Mouse (Mus musculus) telencephalon, adult 2 months (tissue): ENCODE measurements at regions not wholly inside any gene's neighbourhood (a gene's known extent, or its start where the extent isn't known, plus 50 kb on each side); places are given as distances from the start of the nearest gene placed in this dataset.
A peak's percentile ranks its signal among the peaks of the same experiment; 100 is the strongest.

Experiments used
- DNase-seq: peaks from one replicate; pipeline ENCODE4 v3.0.0-alpha.2; 2011; ENCODE audit warnings: low read depth, low spot score

DNA sequence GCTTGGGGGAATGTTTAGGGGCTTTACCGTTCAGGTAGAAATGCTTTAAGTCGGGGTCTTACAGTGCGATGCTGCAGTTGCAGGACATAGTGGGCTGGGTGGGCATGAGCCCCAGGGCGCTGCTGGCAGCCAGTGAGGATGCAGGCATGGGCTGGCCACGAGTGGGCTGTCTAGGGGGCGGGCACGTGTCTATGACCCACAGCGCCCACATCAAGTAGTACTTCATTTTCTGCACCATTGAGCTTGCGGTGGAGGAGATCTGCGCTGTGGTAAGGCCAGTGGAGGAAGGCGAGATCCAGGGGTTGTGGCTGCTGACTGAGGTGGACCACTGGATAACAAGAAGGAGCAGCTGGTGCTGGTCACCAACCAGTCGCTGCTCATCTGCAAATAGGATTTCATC is 52.4 kb upstream of the Olfr291 start:
- DNase-seq = no peak

DNA sequence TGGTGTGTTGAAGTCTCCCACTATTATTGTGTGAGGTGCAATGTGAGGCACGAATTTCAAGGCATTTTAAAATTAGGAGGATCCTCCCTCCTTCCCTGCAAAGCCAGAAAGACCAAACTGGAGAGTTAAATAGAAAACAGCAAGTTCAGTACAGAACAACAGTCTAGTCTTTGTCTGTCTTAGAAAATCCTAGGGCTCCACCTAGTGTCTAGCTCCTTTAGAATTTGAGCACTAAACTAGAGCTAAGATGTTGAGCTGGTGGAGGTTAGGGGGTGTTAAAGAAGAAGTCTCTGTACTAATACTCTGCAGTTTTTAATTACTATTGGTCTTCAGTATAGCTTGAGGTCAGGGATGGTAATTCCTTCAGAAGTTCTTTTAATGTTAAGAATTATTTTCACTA is 58.7 kb upstream of the Olfr291 start:
- peak; percentile 23 for DNase-seq

DNA sequence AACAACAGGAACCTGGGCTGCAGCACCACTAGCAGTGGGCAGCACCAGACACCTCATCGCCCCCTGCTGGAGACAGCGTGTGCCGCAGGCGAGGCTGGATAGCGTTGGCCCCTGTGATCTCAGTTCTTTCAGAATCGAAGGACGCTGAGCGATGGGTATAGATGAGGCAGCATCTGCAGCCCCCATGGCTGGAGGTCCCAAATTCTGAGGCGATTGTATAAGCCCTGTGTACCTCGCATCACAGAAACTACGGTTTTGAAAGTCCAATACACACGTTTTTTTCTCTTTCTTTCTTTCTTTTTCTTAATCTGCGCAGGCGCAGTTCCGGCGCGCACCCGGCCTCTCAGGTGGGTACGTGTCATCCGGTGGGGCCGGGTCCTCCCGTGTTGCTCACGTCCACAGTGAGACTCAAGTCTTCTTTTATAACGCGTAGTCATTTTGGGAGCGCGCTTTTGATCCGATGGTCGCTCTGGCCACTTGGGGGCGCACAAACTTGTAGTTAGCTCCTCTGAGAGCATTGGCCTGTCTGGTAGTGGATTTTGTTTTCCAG is 74.0 kb upstream of the Olfr291 start:
- peak; percentile 62 for DNase-seq

DNA sequence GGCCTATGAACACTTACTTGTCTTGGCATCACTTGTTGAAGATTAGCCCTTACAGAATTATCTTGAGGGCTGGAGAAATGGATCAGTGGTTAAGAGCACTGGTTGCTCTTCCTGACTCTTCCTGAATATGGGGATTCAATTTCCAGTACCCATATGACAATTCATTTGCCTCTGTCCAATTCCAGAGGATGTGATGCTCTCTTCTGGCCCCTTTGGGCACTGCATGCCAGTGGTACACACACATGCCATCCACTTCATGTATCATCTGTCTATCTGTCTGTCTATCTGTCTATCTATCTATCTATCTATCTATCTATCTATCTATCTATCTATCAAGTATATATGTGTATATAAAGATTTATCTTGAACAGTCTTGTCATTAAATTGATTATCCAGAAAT is 75.7 kb upstream of the Olfr291 start:
- DNase-seq = no peak

DNA sequence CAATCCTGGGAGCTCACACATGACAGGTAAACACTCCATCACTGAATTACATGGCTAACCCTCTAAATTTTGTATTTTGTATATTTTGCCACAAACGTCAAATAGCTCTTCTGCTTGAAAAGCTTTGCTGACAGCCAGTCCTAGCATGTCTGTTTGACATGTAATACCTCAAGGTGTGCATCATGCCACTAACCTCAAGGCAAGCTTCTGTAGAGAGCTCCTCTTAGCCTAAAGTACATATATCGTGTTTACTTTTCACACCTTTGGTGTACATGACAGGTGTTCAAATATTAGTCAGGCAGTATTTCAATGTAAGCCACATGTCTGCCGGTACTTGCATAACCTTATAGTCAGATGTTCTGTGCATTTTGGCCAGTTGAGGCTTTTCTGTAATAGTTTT is 66.5 kb upstream of the Zfand6 start:
- no peak for DNase-seq

DNA sequence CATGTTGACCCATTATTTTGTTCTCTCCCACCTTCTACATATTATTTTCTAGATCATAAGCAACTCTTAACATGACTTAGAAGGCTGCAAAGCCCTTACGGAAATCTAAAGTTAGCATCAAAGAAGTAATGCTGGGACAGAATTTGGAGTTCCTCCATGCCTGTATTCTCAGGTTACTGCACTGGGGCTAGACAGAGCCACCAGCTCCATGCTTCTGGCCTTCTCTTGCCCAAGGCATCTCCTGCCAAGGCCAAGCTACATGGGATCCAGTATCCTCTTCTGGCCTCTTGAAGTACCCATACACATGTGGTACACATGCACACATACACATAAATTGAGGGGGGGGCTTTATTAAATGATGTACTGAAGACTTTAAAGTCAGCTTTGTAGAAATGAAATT is 63.6 kb upstream of the Zfand6 start:
- no peak for DNase-seq

DNA sequence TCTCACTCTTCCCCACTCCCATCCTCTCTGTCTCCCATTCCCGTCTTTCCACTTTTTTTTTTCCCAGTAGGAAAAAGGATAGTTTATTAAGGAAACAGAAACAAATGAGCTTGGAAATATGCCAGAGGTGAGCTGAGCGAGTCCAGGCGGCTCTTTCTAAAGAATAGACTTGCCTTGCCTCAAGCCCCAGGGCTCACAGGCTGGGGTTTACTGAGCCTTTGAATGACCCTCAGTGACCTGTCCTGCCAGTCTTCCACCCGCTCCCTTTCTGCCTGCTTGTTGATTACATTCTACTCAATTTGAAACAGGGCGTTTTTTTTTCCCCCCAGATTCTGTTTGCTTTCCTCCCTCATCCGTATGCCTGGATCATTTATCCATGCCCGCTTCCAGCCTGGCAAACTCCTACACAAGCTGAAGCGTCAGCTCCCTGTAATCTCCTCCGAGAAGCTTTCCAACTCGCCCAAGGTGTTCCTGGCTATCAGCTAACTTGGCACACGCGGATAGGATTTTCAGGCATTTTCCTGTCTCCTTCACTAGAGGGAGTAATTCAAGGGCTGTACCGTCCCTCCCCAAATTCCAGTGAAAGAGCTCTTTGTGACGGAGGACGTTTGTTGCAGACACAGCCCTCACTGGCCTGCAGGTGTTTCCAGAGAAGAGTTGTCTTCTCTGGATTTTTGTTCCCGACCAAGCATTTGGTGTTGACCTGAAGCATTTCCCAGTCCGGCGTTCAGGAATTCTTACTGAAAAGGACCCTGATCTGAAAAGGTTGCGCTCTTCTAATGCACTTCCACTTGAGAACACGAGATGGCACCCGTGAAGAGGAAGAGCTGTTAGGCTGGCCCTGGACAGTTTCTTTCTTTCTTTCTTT is 59.9 kb upstream of the Zfand6 start:
- DNase-seq = peak; percentile 63

DNA sequence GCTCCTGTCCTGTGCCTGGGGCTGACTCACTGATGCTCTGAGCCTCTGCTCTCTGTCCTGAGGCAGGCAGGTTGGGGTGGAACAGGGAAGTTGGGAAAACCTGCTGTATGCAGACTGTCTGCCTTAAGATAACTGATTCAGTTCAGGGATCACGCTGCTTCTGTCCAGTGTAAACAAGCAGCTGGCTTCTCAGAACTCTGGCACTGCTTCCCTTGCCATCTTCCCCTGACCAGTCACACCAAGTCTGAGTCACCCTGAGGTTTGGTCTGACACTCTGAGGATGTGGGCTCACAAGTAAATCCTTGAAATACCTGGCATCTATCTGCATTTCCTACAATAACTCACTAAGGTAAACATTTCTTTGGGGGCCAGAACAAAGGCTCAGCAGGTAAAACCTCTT is 58.1 kb upstream of the Zfand6 start:
- no peak for DNase-seq

DNA sequence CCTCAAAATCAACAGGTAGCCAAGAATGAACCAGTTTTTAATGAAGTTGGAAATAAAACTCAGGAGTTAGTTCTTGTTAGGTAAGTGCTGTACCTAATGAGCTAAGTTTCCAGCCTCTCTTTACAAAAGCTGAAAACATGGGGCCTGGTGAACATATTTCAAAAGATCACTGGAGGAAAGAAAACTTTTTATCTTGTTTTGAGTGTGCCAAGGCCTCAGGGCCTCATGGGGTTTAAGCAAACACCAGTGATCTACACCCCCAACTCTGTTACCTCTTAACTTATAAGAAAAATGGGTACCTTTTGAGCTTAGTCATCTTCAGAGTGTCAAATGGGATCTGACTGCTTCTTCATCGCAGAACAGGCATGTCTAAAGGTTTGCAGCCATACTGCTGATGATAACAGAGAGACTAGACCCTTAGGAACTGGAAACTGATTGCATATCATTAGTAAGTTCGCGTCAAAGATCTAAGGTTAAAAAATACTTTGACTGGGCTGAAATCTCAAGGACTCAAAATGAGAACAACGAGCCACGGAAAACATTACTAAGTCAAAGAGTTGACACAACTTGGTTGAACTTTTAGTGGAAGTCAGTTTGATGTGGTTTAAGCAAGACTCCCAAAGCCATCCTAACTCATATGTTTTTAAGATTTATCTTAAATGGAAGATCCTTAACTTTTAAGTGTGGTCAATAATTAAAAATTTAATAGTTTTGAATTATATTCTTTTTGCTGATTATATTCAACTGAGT is 54.7 kb upstream of the Zfand6 start:
- no peak for DNase-seq

DNA sequence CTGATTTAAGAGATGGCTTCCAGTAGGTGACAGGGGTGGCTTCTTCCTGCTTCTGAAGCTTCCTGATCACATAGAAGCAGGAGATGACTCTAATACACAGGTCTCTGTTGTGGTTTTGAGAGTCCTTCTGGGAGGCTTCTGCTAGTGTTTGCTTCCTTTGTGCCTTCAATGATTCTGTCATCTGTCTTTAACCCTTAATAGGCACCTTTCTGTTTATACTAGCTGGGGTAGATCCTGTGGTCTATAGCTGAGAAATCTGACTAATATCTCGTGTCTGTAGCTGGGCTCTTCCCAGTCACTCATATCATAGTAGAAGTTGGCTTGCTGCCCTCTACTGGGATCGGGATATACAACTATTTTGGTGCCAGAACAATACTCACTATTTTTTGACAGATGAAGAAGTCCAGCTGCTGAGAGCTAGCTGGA is 50.2 kb upstream of the Zfand6 start:
- peak; percentile 3 for DNase-seq
